Mouse (Mus musculus) layer of hippocampus, postnatal 25 days (tissue): ENCODE results near the gene Serping1. TPM values are rescaled to one million over a fixed set of nuclear protein-coding genes. Genes with fewer than 3 reads are reported as not detected.

ENCODE experiments used
- DNase-seq, 2 experiments: peaks; one replicate each; pipeline ENCODE4 v3.0.0; 2022; ENCODE audit warnings: mixed read lengths in 2 of 2, low spot score in 1 of 2; ENCODE audit errors: extremely low spot score in 1 of 2
- microRNA-seq, 2 experiments: library from miRNA; unstranded; fragments of <30 nt; microRNA quantifications; one replicate each; pipeline ENCODE4 v1.2.0; 2021
- total RNA-seq, 2 experiments: library from RNA; stranded (reverse); gene quantifications; 2 replicates each; pipeline ENCODE4 v1.2.3; 2021

Gene Serping1
- total RNA-seq, 2 experiments from 2014 or later: 5.7 to 7.4 TPM

DNA sequence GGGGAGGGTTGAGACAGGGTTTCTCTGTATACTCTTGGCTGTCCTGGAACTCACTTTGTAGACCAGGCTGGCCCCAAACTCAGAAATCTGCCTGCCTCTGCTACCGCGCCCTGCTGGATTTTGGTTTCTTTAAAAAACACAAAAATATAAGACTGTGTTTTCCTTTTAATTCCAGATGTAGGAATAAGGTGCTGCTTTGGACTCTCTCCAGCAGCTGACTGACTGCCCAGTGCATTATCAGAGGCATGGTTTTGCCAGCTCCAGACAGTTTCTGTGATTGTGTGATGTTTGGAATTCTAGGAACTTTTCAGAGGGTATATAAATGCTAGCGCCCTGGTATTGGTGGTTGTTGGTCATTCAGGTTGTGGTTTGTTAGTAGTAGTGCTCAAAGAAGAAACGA lies 57.9 kb downstream of the Serping1 start:
- no peak for DNase-seq

DNA sequence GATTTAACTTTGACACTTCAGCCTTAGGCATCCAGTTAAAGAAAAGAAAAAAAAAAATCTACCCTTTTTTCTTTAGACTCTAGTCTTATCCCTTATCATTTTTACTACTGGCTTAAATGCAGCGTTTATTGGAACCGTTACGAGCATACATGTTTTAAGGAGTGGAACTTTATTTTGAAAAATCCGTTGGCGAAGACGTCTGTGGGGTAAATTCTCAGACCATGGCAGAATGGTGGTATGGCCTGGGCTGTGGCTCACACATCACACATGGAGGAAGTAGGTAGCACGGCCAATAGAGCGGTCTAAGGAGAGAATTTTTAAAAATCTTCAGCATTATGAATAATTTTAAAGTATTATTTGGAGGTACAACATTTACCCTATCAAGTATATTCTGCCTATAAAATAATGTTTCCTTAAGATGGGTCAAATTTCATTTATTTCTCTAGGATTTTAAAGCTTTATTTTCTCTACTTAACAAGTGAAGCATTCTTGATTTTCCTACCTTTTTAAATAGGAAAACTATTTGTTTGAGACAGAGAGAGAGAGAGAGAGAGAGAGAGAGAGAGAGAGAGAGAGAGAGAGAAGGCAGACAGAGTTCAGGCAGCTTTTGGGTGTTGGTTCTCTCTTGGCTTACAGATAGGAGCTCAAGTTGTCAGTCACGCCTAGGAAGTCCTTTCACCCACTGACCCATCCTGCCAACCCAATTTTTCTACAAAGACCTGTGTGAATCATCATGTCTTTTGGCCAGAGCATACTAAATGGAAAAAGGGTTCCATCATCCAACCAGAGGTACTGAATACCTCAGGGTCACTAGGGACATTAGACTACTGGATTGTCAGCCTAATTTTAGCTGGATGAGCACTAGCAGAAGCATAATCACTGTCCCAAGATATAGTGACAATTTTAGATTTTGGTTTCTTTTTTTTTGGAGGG lies 58.6 kb downstream of the Serping1 start:
- no peak for DNase-seq

DNA sequence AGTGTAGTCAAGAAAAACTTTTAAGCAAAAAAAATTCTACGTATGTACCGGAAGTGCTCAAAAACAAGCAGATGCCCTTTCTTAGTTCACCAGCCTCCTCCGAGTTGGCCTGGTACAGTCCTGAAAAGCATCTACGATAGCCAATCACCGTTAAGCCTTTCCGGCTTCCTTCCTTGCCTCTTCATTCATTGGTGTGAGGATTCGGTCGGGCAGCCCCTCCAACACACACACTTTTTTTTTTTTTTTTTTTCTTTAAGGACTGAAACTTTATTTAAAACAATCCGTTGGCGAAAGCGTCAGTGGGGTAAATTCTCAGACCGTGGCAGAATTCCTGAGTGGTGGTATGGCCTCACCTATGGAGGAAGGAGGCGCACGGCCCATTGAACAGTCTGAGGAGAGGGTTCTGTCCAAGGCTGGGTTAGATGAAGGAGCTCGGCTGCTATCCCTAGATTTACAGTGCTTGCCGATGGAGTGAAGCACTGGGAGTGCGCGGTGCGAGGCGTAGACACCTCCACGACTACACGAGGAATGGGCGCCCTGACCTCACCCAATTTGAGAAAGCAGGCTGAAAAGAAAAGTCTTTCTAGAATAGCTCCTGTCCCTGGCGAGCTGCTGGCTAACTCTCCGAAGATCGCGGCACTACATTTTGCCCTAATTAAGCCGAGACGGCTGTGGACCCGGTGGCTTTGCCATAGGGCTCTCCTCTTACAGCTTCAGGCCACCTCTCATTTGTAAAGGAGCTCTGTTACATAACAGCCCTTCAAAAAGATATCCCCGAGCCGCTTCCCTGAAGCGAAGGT lies 59.5 kb downstream of the Serping1 start:
- DNase-seq: peak; percentile 45 to 63

Small RNA genes lying within 50 kb of the gene (microRNA-seq; reads per million reads assigned to microRNA genes)
- 1,768 to 2,010 reads per million in 2 experiments for gene Mir130a

Other genes with a start within 250 kb of the Serping1 start
- gene Ctnnd1, start 124.7 kb downstream of the Serping1 start, total RNA-seq: 10 to 100 TPM; 46.1 to 59.1 TPM
- not detected for gene Btbd18, start 116.4 kb downstream of the Serping1 start, total RNA-seq
- 10 to 100 TPM; 30.3 to 31.5 TPM for gene Selenoh, start 104.7 kb downstream of the Serping1 start, total RNA-seq
- 1 to 10 TPM in 1 of 2 experiments, not detected in 1; 1.1 TPM for gene Gm28635, start 97.4 kb downstream of the Serping1 start, total RNA-seq
- gene Med19, start 97.0 kb downstream of the Serping1 start, total RNA-seq: 10 to 100 TPM; 31.3 to 33.3 TPM
- gene Tmx2, start 96.3 kb downstream of the Serping1 start, total RNA-seq: 100 to 1,000 TPM; 217 to 249 TPM
- 10 to 100 TPM; 37.3 to 37.7 TPM for gene Zdhhc5, start 60.3 kb downstream of the Serping1 start, total RNA-seq
- 1 to 10 TPM; 8.1 to 8.7 TPM for gene Clp1, start 48.1 kb downstream of the Serping1 start, total RNA-seq
- 10 to 100 TPM; 60.0 to 67.5 TPM for gene Ypel4, start 41.4 kb downstream of the Serping1 start, total RNA-seq
- gene Gm19426, start 31.8 kb downstream of the Serping1 start, total RNA-seq: 1 to 10 TPM; 1.8 to 2.2 TPM
- 1 to 10 TPM; 3.9 to 4.3 TPM for gene Ube2l6, start 23.4 kb upstream of the Serping1 start, total RNA-seq
- not detected for gene Smtnl1, start 47.2 kb upstream of the Serping1 start, total RNA-seq
- 10 to 100 TPM; 58.0 to 60.3 TPM for gene Timm10, start 51.6 kb upstream of the Serping1 start, total RNA-seq
- gene Slc43a1, start 63.4 kb upstream of the Serping1 start, total RNA-seq: under 1 TPM; 0.30 to 0.35 TPM
- 10 to 100 TPM; 92.3 to 94.5 TPM for gene Rtn4rl2, start 111.3 kb upstream of the Serping1 start, total RNA-seq
- gene Slc43a3, start 161.1 kb upstream of the Serping1 start, total RNA-seq: under 1 TPM; 0.82 to 0.98 TPM
- gene Prg2, start 205.0 kb upstream of the Serping1 start, total RNA-seq: not detected
- not detected for gene Prg3, start 212.8 kb upstream of the Serping1 start, total RNA-seq